Mouse (Mus musculus) intestine, embryonic 16.5 days (tissue): Measurements from ENCODE around the gene Apol11a. TPM values are rescaled to one million over a fixed set of nuclear protein-coding genes. Genes with fewer than 3 reads are reported as not detected.
"Not testable (repeated sequence)": the region's sequence is repeated elsewhere in the genome, so short reads cannot be mapped to it uniquely, and the experiment has no call there.

Experiments
- ATAC-seq: fragments of 200-750 bp; cut with Nextera tagmentation; 2 replicates; pipeline ENCODE4 v1.8.0; 2017; ENCODE audit warnings: moderate TSS enrichment, moderate library complexity
- H3K27ac ChIP-seq: fragments of 300-500 bp; sonication (generic); 2 replicates; pipeline ENCODE4 v1.5.1; 2014; ENCODE audit warnings: mild to moderate bottlenecking, low read length
- H3K27me3 ChIP-seq: fragments of 300-500 bp; sonication (generic); replicated peaks from 2 replicates; pipeline ENCODE4 v1.6.1; 2014; ENCODE audit warnings: low read length, control low read depth, mixed read lengths; ENCODE audit not compliant: control insufficient read depth, insufficient read depth
- H3K36me3 ChIP-seq: fragments of 300-500 bp; sonication (generic); 2 replicates; pipeline ENCODE4 v1.6.1; 2014; ENCODE audit warnings: low read length, control low read depth; ENCODE audit not compliant: control insufficient read depth, insufficient read depth
- H3K4me1 ChIP-seq: fragments of 300-500 bp; sonication (generic); 2 replicates; pipeline ENCODE4 v1.6.1; 2014; ENCODE audit warnings: low read length, control low read depth, mixed read lengths; ENCODE audit not compliant: control insufficient read depth, insufficient read depth
- H3K4me2 ChIP-seq: fragments of 300-500 bp; sonication (generic); 2 replicates; pipeline ENCODE4 v1.6.1; 2014; ENCODE audit warnings: low read depth, low read length, control low read depth
- H3K4me3 ChIP-seq: fragments of 300-500 bp; sonication (generic); 2 replicates; pipeline ENCODE4 v1.5.1; 2014; ENCODE audit warnings: mild to moderate bottlenecking, low read length
- H3K9ac ChIP-seq: fragments of 300-500 bp; sonication (generic); 2 replicates; pipeline ENCODE4 v1.6.1; 2014; ENCODE audit warnings: low read depth, low read length
- H3K9me3 ChIP-seq: fragments of 300-500 bp; sonication (generic); 2 replicates; pipeline ENCODE4 v1.6.1; 2016; ENCODE audit warnings: low read length, control low read depth; ENCODE audit not compliant: control insufficient read depth
- WGBS: fragments of 180-500 bp; shearing (Covaris S2); extraction: QIAGEN DNeasy Blood & Tissue Kit; methylation state at CpG from one replicate; pipeline ENCODE4 v1.1.7; 2014; 5-methylcytosine and 5-hydroxymethylcytosine counted together
- polyA plus RNA-seq: library from polyadenylated mRNA; unstranded; fragments of >200 nt; fragmentation: Nextera tagmentation; extraction: Ambion mirVana; gene quantifications from 2 replicates; pipeline ENCODE4 v1.2.1, GENCODE M21; 2015

Gene Apol11a
- polyA plus RNA-seq, 1 experiment from 2014 or later, result not detected

- not testable (repeated sequence) for H3K4me3 ChIP-seq, H3K36me3 ChIP-seq, H3K27me3 ChIP-seq, H3K4me1 ChIP-seq, H3K9ac ChIP-seq, H3K9me3 ChIP-seq, ATAC-seq, H3K27ac ChIP-seq, H3K4me2 ChIP-seq
- WGBS, result 43% methylated on average over 1 of the region's 1 CpGs
Observed at GRCm38 (mm10) chr15:77539221-77539620, 31.1 kb downstream of the Apol11a start.

GRCm38 (mm10) chr15:77561792-77562191, 53.7 kb downstream of the Apol11a start, which contains the start of gene 1700025B11Rik:
1700025B11Rik (minus strand) TSS chr15:77561892.
- ATAC-seq, result no peak
- no peaks in the 10 kb centered on the region for H3K9me3 ChIP-seq
- H3K27ac ChIP-seq, result no peak within 1 kb of the TSS
- H3K27me3 ChIP-seq, result no peaks in the 10 kb centered on the region
- no peak within 1 kb of the TSS for H3K9ac ChIP-seq
- H3K4me3 ChIP-seq, result no peak within 1 kb of the TSS
- H3K4me1 ChIP-seq, result no peaks in the 10 kb centered on the region
- no peak within 1 kb of the TSS for H3K4me2 ChIP-seq
- no peaks in the 10 kb centered on the region for H3K36me3 ChIP-seq

- Histone ChIP-seq H3K36me3 (no peaks in the 10 kb centered on the region), H3K27ac (no peak overlapping the region), H3K4me1 (no peaks in the 10 kb centered on the region), H3K9ac (no peak overlapping the region), H3K4me3 (no peak overlapping the region), H3K4me2 (no peak overlapping the region), H3K9me3 (no peaks in the 10 kb centered on the region), H3K27me3 (no peaks in the 10 kb centered on the region)
- no peak for ATAC-seq
Observed at GRCm38 (mm10) chr15:77563219-77563618, 55.1 kb downstream of the Apol11a start.

Other genes with a start within 250 kb of the Apol11a start
- 31.5 and 34.0 TPM in 2 replicates for gene Rbfox2, start 201.3 kb upstream of the Apol11a start, polyA plus RNA-seq
- 12.5 and 13.4 TPM in 2 replicates for gene Apol7a, start 109.2 kb upstream of the Apol11a start, polyA plus RNA-seq
- gene Apol9a, start 97.1 kb upstream of the Apol11a start, polyA plus RNA-seq, result 0.44 and 0.55 TPM in 2 replicates
- gene Apol7b, start 60.8 kb upstream of the Apol11a start, polyA plus RNA-seq, result 0.28 TPM in 1 of 2 replicates, not detected in the other
- 0.21 and 0.23 TPM in 2 replicates for gene Apol10a, start 31.2 kb upstream of the Apol11a start, polyA plus RNA-seq
- gene Apol7c, start 25.0 kb downstream of the Apol11a start, polyA plus RNA-seq, result 5.3 and 5.7 TPM in 2 replicates
- not detected in 2 replicates for gene 1700025B11Rik, start 53.6 kb downstream of the Apol11a start, polyA plus RNA-seq
- 0.47 and 0.55 TPM in 2 replicates for gene Apol10b, start 87.9 kb downstream of the Apol11a start, polyA plus RNA-seq
- gene Gm36245, start 91.0 kb downstream of the Apol11a start, polyA plus RNA-seq, result not detected in 2 replicates
- gene Apol11b, start 135.0 kb downstream of the Apol11a start, polyA plus RNA-seq, result 0.17 TPM in 1 of 2 replicates, not detected in the other
- gene Apol7e, start 190.6 kb downstream of the Apol11a start, polyA plus RNA-seq, result 0.50 and 0.70 TPM in 2 replicates
- 0.11 and 0.13 TPM in 2 replicates for gene Apol9b, start 220.8 kb downstream of the Apol11a start, polyA plus RNA-seq
- 0.21 and 0.34 TPM in 2 replicates for gene Apol8, start 248.7 kb downstream of the Apol11a start, polyA plus RNA-seq